Mouse (Mus musculus): ENCODE results near the gene Nxpe4. TPM values are rescaled to one million over a fixed set of nuclear protein-coding genes. Genes with fewer than 3 reads are reported as not detected.

Gene Nxpe4
- polyA plus RNA-seq, 1 experiment from 2014 or later: 8.9 TPM

DNA sequence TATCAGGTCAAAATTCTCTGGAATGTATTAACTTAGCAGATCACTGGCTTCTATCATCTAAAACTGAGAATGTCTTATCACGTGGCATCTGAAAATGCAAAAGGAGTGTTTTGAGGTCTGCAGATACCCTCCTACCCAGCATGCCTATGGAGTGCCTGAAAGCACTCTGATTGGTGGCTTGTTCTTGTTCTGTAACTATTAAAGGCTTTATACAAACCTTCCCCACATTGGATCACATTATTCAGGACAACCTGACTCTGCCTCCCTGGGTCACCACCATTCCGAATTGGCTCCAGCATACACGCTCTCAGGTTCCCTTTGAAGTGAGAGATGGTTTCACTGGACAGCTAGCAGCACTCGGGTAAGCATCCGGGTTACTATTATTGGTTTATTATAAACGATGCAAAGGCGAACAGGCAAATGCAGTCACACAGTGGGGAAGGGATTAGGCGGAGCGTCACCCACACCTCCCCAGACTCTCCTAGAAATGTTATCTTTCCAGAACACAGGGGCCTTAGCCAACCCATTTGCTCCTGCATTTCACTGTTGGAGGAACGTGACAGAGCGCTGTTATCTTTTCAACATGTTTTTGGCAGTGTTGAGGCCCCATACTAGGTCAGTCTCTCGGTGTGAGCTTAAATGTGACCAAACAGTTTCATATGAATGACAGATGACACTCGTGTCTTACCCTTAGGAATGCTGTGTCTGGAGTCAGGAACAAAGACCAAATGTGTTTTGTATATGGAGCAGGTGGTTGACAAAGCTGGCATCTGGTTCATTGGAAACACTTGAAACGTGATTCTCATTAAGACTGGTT is 200.2 kb downstream of the Nxpe4 start:
- Histone ChIP-seq H3K9me3 (ENCODE audit: control insufficient read depth, low read length) (no peaks in the 10 kb centered on the region), H3K27me3 (ENCODE audit: control insufficient read depth, insufficient read depth, low read depth, low read length) (no peaks in the 10 kb centered on the region), H3K4me2 (ENCODE audit: low read depth, low read length) (no peak overlapping the region), H3K36me3 (ENCODE audit: control insufficient read depth, insufficient read depth, low read length) (no peaks in the 10 kb centered on the region), H3K9ac (ENCODE audit: low read length) (no peak overlapping the region), H3K4me3 (ENCODE audit: low read length) (no peak overlapping the region), H3K27ac (ENCODE audit: low read length) (no peak overlapping the region), H3K4me1 (replicated peaks; ENCODE audit: control insufficient read depth, insufficient read depth, low read length) (no peaks in the 10 kb centered on the region)
- 47% methylated on average over 14 of the region's 14 CpGs for WGBS
- no peak for ATAC-seq (ENCODE audit: low read depth)

- Histone ChIP-seq H3K4me2 (ENCODE audit: low read depth, low read length) (no peak overlapping the region), H3K4me3 (ENCODE audit: low read length) (no peak overlapping the region), H3K9me3 (ENCODE audit: control insufficient read depth, low read length) (no peaks in the 10 kb centered on the region), H3K27me3 (ENCODE audit: control insufficient read depth, insufficient read depth, low read depth, low read length) (no peaks in the 10 kb centered on the region), H3K27ac (ENCODE audit: low read length) (no peak overlapping the region), H3K36me3 (ENCODE audit: control insufficient read depth, insufficient read depth, low read length) (no peaks in the 10 kb centered on the region), H3K9ac (ENCODE audit: low read length) (no peak overlapping the region), H3K4me1 (replicated peaks; ENCODE audit: control insufficient read depth, insufficient read depth, low read length) (no peaks in the 10 kb centered on the region)
- 77% methylated on average over 6 of the region's 6 CpGs for WGBS
- no peak for ATAC-seq (ENCODE audit: low read depth)
These were observed 200.9 kb downstream of the Nxpe4 start for GRCm38 (mm10) chr9:48362743-48363142.

GRCm38 (mm10) chr9:48373232-48373878 is 211.5 kb downstream of the Nxpe4 start:
- no peaks in the 10 kb centered on the region for H3K36me3 ChIP-seq (ENCODE audit: control insufficient read depth, insufficient read depth, low read length)
- H3K4me2 ChIP-seq (ENCODE audit: low read depth, low read length): no peak overlapping the region
- H3K4me3 ChIP-seq (ENCODE audit: low read length): no peak overlapping the region
- H3K9ac ChIP-seq (ENCODE audit: low read length): no peak overlapping the region
- no peak overlapping the region for H3K27ac ChIP-seq (ENCODE audit: low read length)
- H3K9me3 ChIP-seq (ENCODE audit: control insufficient read depth, low read length): no peaks in the 10 kb centered on the region
- no peaks in the 10 kb centered on the region for H3K4me1 ChIP-seq (replicated peaks; ENCODE audit: control insufficient read depth, insufficient read depth, low read length)
- ATAC-seq (ENCODE audit: low read depth): no peak
- WGBS: 66% methylated on average over 4 of the region's 4 CpGs
- no peaks in the 10 kb centered on the region for H3K27me3 ChIP-seq (ENCODE audit: control insufficient read depth, insufficient read depth, low read depth, low read length)

DNA sequence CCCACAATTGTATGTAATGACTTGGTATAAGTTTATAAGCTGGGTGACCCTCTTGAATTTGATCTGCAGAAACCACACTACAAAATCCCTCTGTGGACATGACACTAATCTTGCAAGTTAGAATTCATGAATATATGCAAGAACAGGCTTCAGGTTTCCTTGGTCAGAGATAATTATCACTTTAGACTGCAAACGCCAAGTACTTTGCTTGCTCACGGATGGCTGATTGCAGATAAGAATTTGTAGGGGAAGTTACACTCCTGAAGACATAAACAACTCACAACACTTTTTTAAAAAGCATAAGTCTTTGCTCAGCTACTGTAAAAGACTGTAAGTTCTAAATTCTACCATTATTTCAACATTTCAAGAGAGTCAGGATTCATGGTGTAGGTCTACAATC is 212.5 kb downstream of the Nxpe4 start:
- H3K4me1 ChIP-seq (replicated peaks; ENCODE audit: control insufficient read depth, insufficient read depth, low read length): no peaks in the 10 kb centered on the region
- no peak for ATAC-seq (ENCODE audit: low read depth)
- 35% methylated on average over 2 of the region's 2 CpGs for WGBS
- no peak overlapping the region for H3K4me3 ChIP-seq (ENCODE audit: low read length)
- no peaks in the 10 kb centered on the region for H3K36me3 ChIP-seq (ENCODE audit: control insufficient read depth, insufficient read depth, low read length)
- no peaks in the 10 kb centered on the region for H3K9me3 ChIP-seq (ENCODE audit: control insufficient read depth, low read length)
- no peaks in the 10 kb centered on the region for H3K27me3 ChIP-seq (ENCODE audit: control insufficient read depth, insufficient read depth, low read depth, low read length)
- H3K4me2 ChIP-seq (ENCODE audit: low read depth, low read length): no peak overlapping the region
- H3K27ac ChIP-seq (ENCODE audit: low read length): no peak overlapping the region
- no peak overlapping the region for H3K9ac ChIP-seq (ENCODE audit: low read length)

DNA sequence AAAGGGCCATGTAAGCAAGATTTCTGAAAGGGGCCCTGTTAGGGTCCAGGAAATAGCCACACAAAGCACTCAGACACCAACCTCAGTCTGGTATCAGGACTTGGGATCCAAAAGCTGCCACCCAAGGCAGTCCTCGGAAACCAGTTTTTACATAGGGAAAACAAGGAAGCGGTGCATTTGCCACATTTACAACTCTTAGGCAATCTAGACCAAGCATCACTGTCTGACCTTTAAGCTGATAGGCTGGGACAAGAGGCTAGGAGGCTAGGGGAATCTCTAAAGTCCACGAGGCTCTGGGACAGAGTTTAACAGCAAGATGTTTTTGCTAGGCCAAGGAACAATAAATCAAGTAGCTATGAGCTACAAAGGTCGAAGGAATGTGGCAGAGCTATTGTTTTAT is 226.6 kb downstream of the Nxpe4 start:
- Histone ChIP-seq H3K4me2 (ENCODE audit: low read depth, low read length) (no peak overlapping the region), H3K4me1 (replicated peaks; ENCODE audit: control insufficient read depth, insufficient read depth, low read length) (no peaks in the 10 kb centered on the region), H3K27ac (ENCODE audit: low read length) (no peak overlapping the region), H3K4me3 (ENCODE audit: low read length) (no peak overlapping the region), H3K9me3 (ENCODE audit: control insufficient read depth, low read length) (no peaks in the 10 kb centered on the region), H3K36me3 (ENCODE audit: control insufficient read depth, insufficient read depth, low read length) (no peaks in the 10 kb centered on the region), H3K27me3 (ENCODE audit: control insufficient read depth, insufficient read depth, low read depth, low read length) (no peaks in the 10 kb centered on the region), H3K9ac (ENCODE audit: low read length) (no peak overlapping the region)
- WGBS: 67% methylated on average over 4 of the region's 4 CpGs
- no peak for ATAC-seq (ENCODE audit: low read depth)

DNA sequence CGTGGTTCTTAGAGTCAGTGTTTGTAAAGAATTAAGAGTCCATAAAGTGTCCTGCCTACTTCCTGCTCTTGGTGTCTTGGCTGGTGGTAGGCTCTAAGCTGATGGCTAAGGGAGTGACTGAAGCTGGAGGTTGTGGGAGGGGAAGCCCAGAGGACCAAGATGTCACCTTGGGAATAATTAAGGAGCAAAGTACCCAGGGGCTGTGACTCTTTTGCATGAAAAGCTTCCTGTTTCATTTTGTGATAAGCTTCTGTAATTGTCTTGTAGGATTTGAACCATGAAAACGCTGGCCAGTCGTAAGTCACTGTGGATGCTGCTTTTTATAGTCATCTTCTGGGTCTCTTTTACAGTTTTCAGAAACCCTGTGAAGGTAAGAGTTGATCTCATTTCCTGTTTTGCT is 228.2 kb downstream of the Nxpe4 start:
- H3K27me3 ChIP-seq (ENCODE audit: control insufficient read depth, insufficient read depth, low read depth, low read length): no peaks in the 10 kb centered on the region
- no peak overlapping the region for H3K9ac ChIP-seq (ENCODE audit: low read length)
- no peak overlapping the region for H3K4me3 ChIP-seq (ENCODE audit: low read length)
- no peak for ATAC-seq (ENCODE audit: low read depth)
- no peaks in the 10 kb centered on the region for H3K9me3 ChIP-seq (ENCODE audit: control insufficient read depth, low read length)
- no peaks in the 10 kb centered on the region for H3K4me1 ChIP-seq (replicated peaks; ENCODE audit: control insufficient read depth, insufficient read depth, low read length)
- H3K36me3 ChIP-seq (ENCODE audit: control insufficient read depth, insufficient read depth, low read length): no peaks in the 10 kb centered on the region
- WGBS: 66% methylated on average over 3 of the region's 3 CpGs
- no peak overlapping the region for H3K27ac ChIP-seq (ENCODE audit: low read length)
- no peak overlapping the region for H3K4me2 ChIP-seq (ENCODE audit: low read depth, low read length)

GRCm38 (mm10) chr9:48403590-48404209 is 241.9 kb downstream of the Nxpe4 start:
- ATAC-seq (ENCODE audit: low read depth): no peak
- Histone ChIP-seq H3K9me3 (ENCODE audit: control insufficient read depth, low read length) (no peaks in the 10 kb centered on the region), H3K4me3 (ENCODE audit: low read length) (no peak overlapping the region), H3K27me3 (ENCODE audit: control insufficient read depth, insufficient read depth, low read depth, low read length) (no peaks in the 10 kb centered on the region), H3K36me3 (ENCODE audit: control insufficient read depth, insufficient read depth, low read length) (no peaks in the 10 kb centered on the region), H3K27ac (ENCODE audit: low read length) (no peak overlapping the region), H3K4me2 (ENCODE audit: low read depth, low read length) (no peak overlapping the region), H3K4me1 (replicated peaks; ENCODE audit: control insufficient read depth, insufficient read depth, low read length) (no peaks in the 10 kb centered on the region), H3K9ac (ENCODE audit: low read length) (no peak overlapping the region)
- 91% methylated on average over 10 of the region's 10 CpGs for WGBS

DNA sequence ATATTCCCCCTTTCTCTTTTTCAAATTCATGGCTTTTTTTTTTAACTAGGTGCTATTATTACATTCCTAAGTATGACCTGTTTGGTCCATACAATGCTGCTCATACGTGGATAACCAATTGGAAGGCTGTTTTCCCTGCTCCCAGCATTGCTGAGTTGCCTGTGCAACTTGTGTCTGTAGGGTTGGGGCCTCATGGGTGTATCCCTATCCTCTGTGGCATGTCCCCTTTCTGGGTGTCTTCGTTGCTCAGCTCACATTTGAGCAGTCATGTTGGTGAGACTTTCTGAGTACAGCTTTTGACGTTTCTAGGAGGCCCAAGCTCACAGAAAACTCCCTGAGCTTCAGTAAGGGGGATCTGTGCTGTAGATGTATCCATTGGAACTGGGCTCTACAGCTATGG is 242.9 kb downstream of the Nxpe4 start:
- no peaks in the 10 kb centered on the region for H3K4me1 ChIP-seq (replicated peaks; ENCODE audit: control insufficient read depth, insufficient read depth, low read length)
- no peak overlapping the region for H3K9ac ChIP-seq (ENCODE audit: low read length)
- no peak overlapping the region for H3K27ac ChIP-seq (ENCODE audit: low read length)
- H3K4me2 ChIP-seq (ENCODE audit: low read depth, low read length): no peak overlapping the region
- H3K36me3 ChIP-seq (ENCODE audit: control insufficient read depth, insufficient read depth, low read length): no peaks in the 10 kb centered on the region
- WGBS: 57% methylated on average over 3 of the region's 3 CpGs
- H3K27me3 ChIP-seq (ENCODE audit: control insufficient read depth, insufficient read depth, low read depth, low read length): no peaks in the 10 kb centered on the region
- no peak for ATAC-seq (ENCODE audit: low read depth)
- no peaks in the 10 kb centered on the region for H3K9me3 ChIP-seq (ENCODE audit: control insufficient read depth, low read length)
- no peak overlapping the region for H3K4me3 ChIP-seq (ENCODE audit: low read length)

DNA sequence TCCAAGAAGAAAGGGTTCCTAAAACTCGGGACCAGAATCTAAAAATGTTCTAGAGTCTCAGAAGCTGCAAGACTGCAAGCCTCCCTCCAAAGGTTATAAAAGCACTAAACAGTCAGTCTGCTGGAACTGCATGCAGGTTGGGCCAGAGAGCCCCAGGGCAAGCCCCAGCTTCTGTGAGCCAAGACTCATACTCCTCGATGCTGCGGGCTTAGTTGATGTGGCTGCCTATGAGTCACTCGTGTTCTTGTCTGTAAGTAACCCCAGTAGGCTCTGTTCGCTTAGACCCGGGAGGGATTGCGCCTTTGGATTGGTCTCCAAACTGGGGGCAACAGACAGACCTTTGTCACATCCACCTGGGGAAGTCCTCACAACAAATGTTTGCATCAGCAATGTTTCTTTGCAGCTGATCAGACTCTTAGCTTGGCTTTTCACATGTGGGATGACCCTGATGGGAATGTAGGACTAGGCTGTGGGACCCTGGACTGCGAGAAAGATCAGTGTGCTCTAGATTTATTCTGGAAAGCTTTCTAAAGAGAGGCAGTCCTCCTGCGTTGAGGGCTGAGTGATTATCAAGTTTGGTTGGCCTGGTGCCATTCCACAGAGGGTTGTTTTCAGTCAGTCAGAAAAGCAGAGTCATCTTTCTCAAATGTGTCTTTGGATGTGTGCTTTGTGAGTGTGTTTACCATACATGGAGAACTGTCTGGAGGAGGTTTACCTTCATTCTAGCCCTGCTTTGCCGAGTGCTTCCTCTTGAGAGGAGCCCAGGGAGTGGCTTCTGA is 245.9 kb downstream of the Nxpe4 start:
- Histone ChIP-seq H3K36me3 (ENCODE audit: control insufficient read depth, insufficient read depth, low read length) (no peaks in the 10 kb centered on the region), H3K27me3 (ENCODE audit: control insufficient read depth, insufficient read depth, low read depth, low read length) (no peaks in the 10 kb centered on the region), H3K9me3 (ENCODE audit: control insufficient read depth, low read length) (no peaks in the 10 kb centered on the region), H3K9ac (ENCODE audit: low read length) (no peak overlapping the region), H3K4me2 (ENCODE audit: low read depth, low read length) (no peak overlapping the region), H3K27ac (ENCODE audit: low read length) (no peak overlapping the region), H3K4me3 (ENCODE audit: low read length) (no peak overlapping the region), H3K4me1 (replicated peaks; ENCODE audit: control insufficient read depth, insufficient read depth, low read length) (no peaks in the 10 kb centered on the region)
- 66% methylated on average over 10 of the region's 10 CpGs for WGBS
- ATAC-seq (ENCODE audit: low read depth): no peak
